Mouse (Mus musculus) C2C12 (cell line): ENCODE measurements at regions not wholly inside any gene's neighbourhood (a gene's known extent, or its start where the extent isn't known, plus 50 kb on each side); places are given as distances from the start of the nearest gene placed in this dataset.

ENCODE experiments used
- CEBPB ChIP-seq: IDR thresholded peaks from one replicate; pipeline ENCODE4 v1.6.1; 2011; ENCODE audit warnings: low read depth, mild to moderate bottlenecking, control low read depth, moderate library complexity
- CTCF ChIP-seq: IDR thresholded peaks from one replicate; pipeline ENCODE4 v1.5.1; 2011; ENCODE audit not compliant: control insufficient read depth, insufficient read depth, insufficient read length
- FOSL1 ChIP-seq: IDR thresholded peaks from one replicate; pipeline ENCODE4 v1.8.0; 2011; ENCODE audit warnings: mild to moderate bottlenecking, low read length; ENCODE audit not compliant: poor library complexity, insufficient read depth, severe bottlenecking
- MAX ChIP-seq: IDR thresholded peaks from one replicate; pipeline ENCODE4 v1.6.1; 2011; ENCODE audit warnings: mild to moderate bottlenecking, control low read depth
- MYOD1 ChIP-seq: IDR thresholded peaks from one replicate; pipeline ENCODE4 v1.6.1; 2011; ENCODE audit warnings: low read depth; ENCODE audit not compliant: control insufficient read depth, insufficient read length
- MYOG ChIP-seq: IDR thresholded peaks from one replicate; pipeline ENCODE4 v1.6.1; 2011; ENCODE audit not compliant: control insufficient read depth, insufficient read length; ENCODE audit errors: extremely low read depth
- USF1 ChIP-seq: IDR thresholded peaks from one replicate; pipeline ENCODE4 v1.6.1; 2011; ENCODE audit warnings: low read depth, mild to moderate bottlenecking, control low read depth, moderate library complexity

DNA sequence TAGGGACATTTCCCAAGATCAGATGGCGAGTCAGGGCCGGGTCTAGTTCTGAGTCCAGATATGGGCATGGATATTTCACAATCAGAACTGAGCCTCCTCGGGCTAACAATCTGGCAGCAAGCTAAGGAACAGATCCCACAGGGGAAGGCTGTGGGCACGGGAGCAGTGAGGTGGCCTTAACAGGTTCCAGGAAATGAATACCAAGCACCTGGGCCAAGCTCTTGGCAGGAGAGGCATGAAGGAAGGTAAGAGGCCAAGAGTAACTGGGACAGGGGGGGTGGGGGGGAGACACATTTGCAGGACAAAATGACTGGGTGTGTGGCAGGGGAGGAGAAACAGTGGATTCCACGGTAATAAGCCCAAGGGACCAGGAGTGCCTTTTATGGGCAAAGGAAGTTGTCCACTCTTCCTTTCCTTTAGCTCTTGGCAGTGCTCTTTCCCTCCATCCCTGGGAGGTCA is 124.9 kb upstream of the Ank start:
- no peak for TF ChIP-seq CTCF
- peak; percentile 65 for TF ChIP-seq CEBPB
- TF ChIP-seq USF1 = no peak
- TF ChIP-seq MAX = no peak
- TF ChIP-seq MYOG = no peak
- TF ChIP-seq MYOD1 = no peak
- no peak for TF ChIP-seq FOSL1
